Mouse (Mus musculus) E14TG2a.4 (cell line): ENCODE measurements around the gene Pou6f1.
A peak's percentile ranks its signal among the peaks of the same experiment; 100 is the strongest.
"Not testable (repeated sequence)": the region's sequence is repeated elsewhere in the genome, so short reads cannot be mapped to it uniquely, and the experiment has no call there.

Source experiments
- CTCF ChIP-seq: conservative IDR thresholded peaks from 2 replicates; pipeline ENCODE4 v1.5.1; 2014; ENCODE audit warnings: low read length
- NANOG ChIP-seq: IDR thresholded peaks from 2 replicates; pipeline ENCODE4 v1.6.1; 2014; ENCODE audit warnings: borderline replicate concordance, low read length, mixed read lengths
- POU5F1 ChIP-seq: IDR thresholded peaks from 2 replicates; pipeline ENCODE4 v1.6.1; 2014; ENCODE audit warnings: low read length, borderline replicate concordance

DNA sequence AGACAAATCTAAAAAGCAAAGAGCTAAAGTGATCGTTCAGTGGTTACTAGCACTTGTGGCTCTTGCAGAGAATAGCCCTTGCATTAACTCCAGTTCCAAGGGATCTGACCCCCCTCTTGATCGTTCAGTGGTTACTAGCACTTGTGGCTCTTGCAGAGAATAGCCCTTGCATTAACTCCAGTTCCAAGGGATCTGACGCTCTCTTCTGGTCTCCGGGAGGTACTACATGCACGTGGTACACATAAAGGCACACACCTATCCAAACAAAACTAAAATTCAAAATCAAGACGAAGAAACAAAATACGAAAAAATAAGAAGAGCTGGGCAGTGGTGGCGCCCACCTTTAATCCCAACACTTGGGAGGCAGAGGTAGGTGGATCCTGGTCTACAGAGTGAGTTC, 6.9 kb upstream of the Pou6f1 start:
- peak; percentile 37 for TF ChIP-seq CTCF
- TF ChIP-seq POU5F1, NANOG: not testable (repeated sequence)
